Mouse (Mus musculus): ENCODE measurements around the gene Cdk5. TPM values are rescaled to one million over a fixed set of nuclear protein-coding genes. Genes with fewer than 3 reads are reported as not detected.

Cdk5 gene
- polyA plus RNA-seq, 2 experiments, result 51.7 to 127 TPM

GRCm38 (mm10) chr5:24385374-24385773 lies 38.0 kb downstream of the Cdk5 start:
- Histone ChIP-seq H3K4me2 (replicated peaks; ENCODE audit: low read depth, low read length, severe bottlenecking) (no peak overlapping the region), H3K4me3 (replicated peaks; ENCODE audit: low read length) (no peak overlapping the region), H3K9ac (ENCODE audit: low read depth, low read length, severe bottlenecking) (no peak overlapping the region), H3K4me1 (ENCODE audit: control insufficient read depth, insufficient read depth, low read length) (peaks cover 11% of the 10 kb centered on the region), H3K36me3 (ENCODE audit: control insufficient read depth, insufficient read depth, low read length) (no peaks in the 10 kb centered on the region), H3K27ac (replicated peaks; ENCODE audit: low read depth, low read length) (no peak overlapping the region), H3K9me3 (ENCODE audit: control insufficient read depth, low read length) (no peaks in the 10 kb centered on the region), H3K27me3 (ENCODE audit: control insufficient read depth, insufficient read depth, low read length) (0 out of 2 replicates have a peak, but pooled peaks cover 16% of the 10 kb centered on the region)
- DNase-seq (ENCODE audit: low spot score) (no peak), ATAC-seq (ENCODE audit: low FRiP score, low read depth) (no peak)
- 91% methylated on average over 5 of the region's 5 CpGs for WGBS
- TF ChIP-seq POLR2A (IDR thresholded peaks at IDR 0.05; ENCODE audit: borderline replicate concordance, extremely low read depth, insufficient read depth, insufficient read length), result no peak

- Histone ChIP-seq H3K36me3 (ENCODE audit: control insufficient read depth, insufficient read depth, low read length) (no peaks in the 10 kb centered on the region), H3K27me3 (ENCODE audit: control insufficient read depth, insufficient read depth, low read length) (0 out of 2 replicates have a peak, but pooled peaks cover 16% of the 10 kb centered on the region), H3K9me3 (ENCODE audit: control insufficient read depth, low read length) (no peaks in the 10 kb centered on the region), H3K27ac (replicated peaks; ENCODE audit: low read depth, low read length) (no peak overlapping the region), H3K4me1 (ENCODE audit: control insufficient read depth, insufficient read depth, low read length) (peaks cover 11% of the 10 kb centered on the region), H3K4me2 (replicated peaks; ENCODE audit: low read depth, low read length, severe bottlenecking) (no peak overlapping the region), H3K9ac (ENCODE audit: low read depth, low read length, severe bottlenecking) (no peak overlapping the region), H3K4me3 (replicated peaks; ENCODE audit: low read length) (no peak overlapping the region)
- TF ChIP-seq POLR2A (IDR thresholded peaks at IDR 0.05; ENCODE audit: borderline replicate concordance, extremely low read depth, insufficient read depth, insufficient read length), result no peak
- no peak for ATAC-seq (ENCODE audit: low FRiP score, low read depth)
- WGBS, result 63% methylated on average over 6 of the region's 6 CpGs
- no peak for DNase-seq (ENCODE audit: low spot score)
These were observed 38.9 kb downstream of the Cdk5 start for GRCm38 (mm10) chr5:24384407-24384806.

GRCm38 (mm10) chr5:24383026-24383859 lies 40.1 kb downstream of the Cdk5 start:
- Histone ChIP-seq H3K36me3 (ENCODE audit: control insufficient read depth, insufficient read depth, low read length) (no peaks in the 10 kb centered on the region), H3K4me3 (replicated peaks; ENCODE audit: low read length) (peak overlapping the region; percentile 40), H3K27me3 (ENCODE audit: control insufficient read depth, insufficient read depth, low read length) (0 out of 2 replicates have a peak, but pooled peaks cover 12% of the 10 kb centered on the region), H3K4me1 (ENCODE audit: control insufficient read depth, insufficient read depth, low read length) (peaks cover 11% of the 10 kb centered on the region), H3K9me3 (ENCODE audit: control insufficient read depth, low read length) (no peaks in the 10 kb centered on the region), H3K27ac (replicated peaks; ENCODE audit: low read depth, low read length) (no peak overlapping the region), H3K4me2 (replicated peaks; ENCODE audit: low read depth, low read length, severe bottlenecking) (peak overlapping the region; percentile 68), H3K9ac (ENCODE audit: low read depth, low read length, severe bottlenecking) (peak overlapping the region; percentile 28)
- 1% methylated on average over 27 of the region's 34 CpGs for WGBS
- no peak for TF ChIP-seq POLR2A (IDR thresholded peaks at IDR 0.05; ENCODE audit: borderline replicate concordance, extremely low read depth, insufficient read depth, insufficient read length)
- DNase-seq (ENCODE audit: low spot score) (peak; percentile 88), ATAC-seq (ENCODE audit: low FRiP score, low read depth) (peak; percentile 79)

DNA sequence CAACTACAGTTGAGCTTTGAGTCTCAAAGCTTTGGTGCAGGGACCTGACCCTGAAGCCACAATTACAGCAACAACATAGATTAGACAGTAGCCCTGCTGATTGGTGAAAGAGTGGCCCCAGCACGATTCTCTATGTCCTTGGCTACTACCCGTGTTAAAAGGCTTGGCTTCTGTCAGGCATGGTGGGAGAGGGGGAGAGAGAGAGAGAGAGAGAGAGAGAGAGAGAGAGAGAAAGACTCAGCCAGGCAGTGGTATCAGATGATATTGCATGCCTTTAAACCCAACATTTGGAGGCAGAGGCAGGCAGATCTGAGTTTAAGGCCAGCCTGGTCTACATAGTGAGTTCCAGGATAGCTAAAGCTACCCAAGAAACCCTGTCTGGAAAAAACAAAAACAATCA lies 41.3 kb downstream of the Cdk5 start:
- DNase-seq (ENCODE audit: low spot score) (no peak), ATAC-seq (ENCODE audit: low FRiP score, low read depth) (no peak)
- H3K4me1 ChIP-seq (ENCODE audit: control insufficient read depth, insufficient read depth, low read length), result peaks cover 5% of the 10 kb centered on the region
- 0 out of 2 replicates have a peak, but pooled peaks cover 4% of the 10 kb centered on the region for H3K27me3 ChIP-seq (ENCODE audit: control insufficient read depth, insufficient read depth, low read length)
- WGBS, result 46% methylated on average over 2 of the region's 2 CpGs
- TF ChIP-seq POLR2A (IDR thresholded peaks at IDR 0.05; ENCODE audit: borderline replicate concordance, extremely low read depth, insufficient read depth, insufficient read length), result no peak
- H3K4me3 ChIP-seq (replicated peaks; ENCODE audit: low read length), result no peak overlapping the region
- H3K4me2 ChIP-seq (replicated peaks; ENCODE audit: low read depth, low read length, severe bottlenecking), result no peak overlapping the region
- no peak overlapping the region for H3K27ac ChIP-seq (replicated peaks; ENCODE audit: low read depth, low read length)
- H3K9me3 ChIP-seq (ENCODE audit: control insufficient read depth, low read length), result no peaks in the 10 kb centered on the region
- H3K36me3 ChIP-seq (ENCODE audit: control insufficient read depth, insufficient read depth, low read length), result no peaks in the 10 kb centered on the region
- H3K9ac ChIP-seq (ENCODE audit: low read depth, low read length, severe bottlenecking), result no peak overlapping the region

DNA sequence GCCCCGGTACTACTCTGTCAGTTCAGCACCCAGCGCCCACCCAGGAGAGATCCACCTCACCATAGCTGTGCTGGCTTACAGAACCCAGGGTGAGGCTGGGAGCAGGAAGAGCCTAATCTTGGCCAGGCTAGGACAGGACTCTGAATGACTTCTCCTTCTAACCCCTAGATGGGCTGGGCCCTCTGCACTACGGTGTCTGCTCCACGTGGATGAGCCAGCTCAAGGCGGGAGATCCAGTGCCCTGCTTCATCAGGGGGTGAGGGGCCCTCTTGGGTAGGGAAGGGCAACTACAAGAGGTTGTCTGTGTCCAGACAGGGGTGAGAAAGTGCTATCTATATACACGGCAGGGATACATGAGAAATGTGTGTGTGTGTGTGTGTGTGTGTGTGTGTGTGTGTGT lies 41.8 kb downstream of the Cdk5 start:
- Histone ChIP-seq H3K4me2 (replicated peaks; ENCODE audit: low read depth, low read length, severe bottlenecking) (no peak overlapping the region), H3K9me3 (ENCODE audit: control insufficient read depth, low read length) (no peaks in the 10 kb centered on the region), H3K9ac (ENCODE audit: low read depth, low read length, severe bottlenecking) (no peak overlapping the region), H3K4me3 (replicated peaks; ENCODE audit: low read length) (no peak overlapping the region), H3K4me1 (ENCODE audit: control insufficient read depth, insufficient read depth, low read length) (peaks cover 5% of the 10 kb centered on the region), H3K27me3 (ENCODE audit: control insufficient read depth, insufficient read depth, low read length) (no peaks in the 10 kb centered on the region), H3K27ac (replicated peaks; ENCODE audit: low read depth, low read length) (no peak overlapping the region), H3K36me3 (ENCODE audit: control insufficient read depth, insufficient read depth, low read length) (no peaks in the 10 kb centered on the region)
- 83% methylated on average over 6 of the region's 6 CpGs for WGBS
- DNase-seq (ENCODE audit: low spot score) (no peak), ATAC-seq (ENCODE audit: low FRiP score, low read depth) (no peak)
- TF ChIP-seq POLR2A (IDR thresholded peaks at IDR 0.05; ENCODE audit: borderline replicate concordance, extremely low read depth, insufficient read depth, insufficient read length), result no peak

Data from limb, embryonic 14.5 days (tissue).